Mouse (Mus musculus) hindbrain, embryonic 14.5 days (tissue): Measurements from ENCODE around the gene Krt75. TPM values are rescaled to one million over a fixed set of nuclear protein-coding genes. Genes with fewer than 3 reads are reported as not detected.
A peak's percentile ranks its signal among the peaks of the same experiment; 100 is the strongest.

ENCODE experiments used
- ATAC-seq: fragments of 200-750 bp; cut with Nextera tagmentation; 2 replicates; pipeline ENCODE4 v1.8.0; 2017; ENCODE audit warnings: moderate number of reproducible peaks, mild to moderate bottlenecking, moderate TSS enrichment, moderate library complexity; ENCODE audit not compliant: low FRiP score
- DNase-seq: peaks from one replicate; pipeline ENCODE4 v3.0.0-alpha.2; 2015; ENCODE audit warnings: low spot score
- H3K27ac ChIP-seq: fragments of 300-500 bp; sonication (generic); 2 replicates; pipeline ENCODE4 v1.5.1; 2014; ENCODE audit warnings: mild to moderate bottlenecking, moderate library complexity
- H3K27me3 ChIP-seq: fragments of 300-500 bp; sonication (generic); 2 replicates; pipeline ENCODE4 v1.6.1; 2014; ENCODE audit warnings: mild to moderate bottlenecking, low read length, mixed read lengths; ENCODE audit not compliant: control insufficient read depth, insufficient read depth
- H3K36me3 ChIP-seq: fragments of 300-500 bp; sonication (generic); replicated peaks from 2 replicates; pipeline ENCODE4 v1.6.1; 2014; ENCODE audit not compliant: control insufficient read depth, insufficient read depth
- H3K4me1 ChIP-seq: fragments of 300-500 bp; sonication (generic); replicated peaks from 2 replicates; pipeline ENCODE4 v1.6.1; 2014; ENCODE audit warnings: antibody characterized with exemption, low read length, mixed read lengths; ENCODE audit not compliant: control insufficient read depth, insufficient read depth
- H3K4me2 ChIP-seq: fragments of 300-500 bp; sonication (generic); replicated peaks from 2 replicates; pipeline ENCODE4 v1.6.1; 2014; ENCODE audit warnings: mild to moderate bottlenecking, moderate library complexity
- H3K4me3 ChIP-seq: fragments of 300-500 bp; sonication (generic); replicated peaks from 2 replicates; pipeline ENCODE4 v1.5.1; 2014; ENCODE audit warnings: mild to moderate bottlenecking, low read length
- H3K9ac ChIP-seq: fragments of 300-500 bp; sonication (generic); 2 replicates; pipeline ENCODE4 v1.6.1; 2014
- H3K9me3 ChIP-seq: fragments of 300-500 bp; sonication (generic); 2 replicates; pipeline ENCODE4 v1.6.1; 2016; ENCODE audit warnings: low read length; ENCODE audit not compliant: control insufficient read depth
- WGBS: fragments of 180-500 bp; shearing (Covaris S2); extraction: QIAGEN DNeasy Blood & Tissue Kit; methylation state at CpG from one replicate; pipeline ENCODE4 v1.1.7; 2014; 5-methylcytosine and 5-hydroxymethylcytosine counted together
- polyA plus RNA-seq: library from polyadenylated mRNA; unstranded; fragments of >200 nt; fragmentation: Nextera tagmentation; extraction: Ambion mirVana; gene quantifications from 2 replicates; pipeline ENCODE4 v1.2.1, GENCODE M21; 2014

Gene Krt75
- 0.07 and 0.15 TPM in 2 replicates for polyA plus RNA-seq

DNA sequence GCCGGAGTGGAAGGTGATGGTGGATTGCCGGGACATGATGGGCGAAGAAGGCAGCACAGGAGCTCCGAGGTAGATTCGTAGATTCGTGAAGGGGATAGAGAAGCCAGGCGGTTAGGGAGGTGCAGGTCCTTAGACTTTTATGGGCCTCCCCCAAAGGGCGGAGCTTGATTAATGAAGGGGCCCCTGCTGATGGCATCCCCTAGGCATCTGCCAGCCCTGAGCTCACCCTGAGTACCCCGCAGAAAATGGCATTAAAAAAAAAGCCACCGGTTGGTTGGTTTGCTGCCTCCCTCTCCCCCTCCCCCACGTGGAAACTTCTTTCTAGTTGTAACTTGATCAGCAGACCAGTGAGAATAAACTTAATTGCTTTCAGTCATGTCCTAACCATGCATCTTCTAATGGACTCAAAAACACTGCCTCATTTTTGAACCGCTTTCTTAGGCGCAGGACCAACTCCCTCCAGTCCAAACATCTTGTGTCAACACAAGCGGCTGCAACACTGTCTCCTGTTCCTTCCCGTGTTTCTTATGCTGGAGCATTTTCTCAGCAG, at the start of gene Krt75:
TSS of gene Krt75 (minus strand) at position 109 of the 550 bp plus-strand sequence.
- ATAC-seq, result no peak
- Histone ChIP-seq H3K9me3 (no peaks in the 10 kb centered on the region), H3K27ac (no peak within 1 kb of the TSS), H3K4me3 (no peak within 1 kb of the TSS), H3K27me3 (no peaks in the 10 kb centered on the region), H3K36me3 (no peaks in the 10 kb centered on the region), H3K4me1 (no peaks in the 10 kb centered on the region), H3K4me2 (no peak within 1 kb of the TSS), H3K9ac (no peak within 1 kb of the TSS)
- no peak for DNase-seq
- WGBS, result 81% methylated on average over 15 of the region's 15 CpGs

DNA sequence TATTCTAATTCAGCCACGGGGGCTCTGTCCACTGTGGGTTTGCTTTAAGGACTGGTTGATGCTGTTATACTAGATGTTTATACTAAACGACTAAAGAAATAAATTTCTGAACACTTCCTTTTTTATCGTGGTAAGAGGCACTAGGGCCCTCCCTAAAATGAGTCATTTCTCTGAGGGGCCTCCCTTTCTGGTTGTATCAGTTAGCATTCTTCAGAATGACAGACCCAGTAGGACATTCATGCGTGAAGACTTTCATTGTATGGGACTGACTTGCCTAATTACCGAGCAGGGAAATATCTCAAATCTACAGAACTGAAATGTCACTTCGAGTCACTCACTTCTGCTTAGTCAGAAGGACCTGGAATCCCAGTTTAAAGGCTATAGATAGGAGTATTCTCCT, 25.4 kb upstream of the Krt75 start:
- no peak for DNase-seq
- ATAC-seq, result no peak
- H3K27me3 ChIP-seq, result no peaks in the 10 kb centered on the region
- H3K9ac ChIP-seq, result no peak overlapping the region
- H3K4me1 ChIP-seq, result no peaks in the 10 kb centered on the region
- H3K4me3 ChIP-seq, result no peak overlapping the region
- no peaks in the 10 kb centered on the region for H3K36me3 ChIP-seq
- H3K27ac ChIP-seq, result no peak overlapping the region
- 63% methylated on average over 6 of the region's 6 CpGs for WGBS
- no peaks in the 10 kb centered on the region for H3K9me3 ChIP-seq
- no peak overlapping the region for H3K4me2 ChIP-seq

DNA sequence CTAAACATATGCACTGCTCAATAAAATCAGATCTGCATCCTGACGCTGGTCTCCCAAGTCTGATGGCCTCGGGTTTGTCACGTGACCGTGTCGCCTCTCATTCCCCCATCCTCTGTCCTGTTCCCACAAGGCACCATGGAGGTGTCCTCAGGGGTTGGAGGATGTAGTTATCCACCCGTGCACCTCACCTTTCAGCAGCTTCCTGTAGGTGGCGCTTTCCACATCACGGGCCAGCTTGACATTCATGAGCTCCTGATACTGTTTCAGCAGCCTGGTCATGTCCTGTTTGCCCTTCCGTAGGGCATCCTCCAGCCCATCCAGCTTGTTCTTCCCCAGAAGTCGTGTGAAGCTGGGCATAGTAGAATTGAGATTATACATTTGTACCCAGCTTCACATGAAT, 14.5 kb upstream of the Krt75 start:
- H3K27me3 ChIP-seq, result no peaks in the 10 kb centered on the region
- no peaks in the 10 kb centered on the region for H3K9me3 ChIP-seq
- H3K4me3 ChIP-seq, result no peak overlapping the region
- 81% methylated on average over 10 of the region's 10 CpGs for WGBS
- no peak overlapping the region for H3K4me2 ChIP-seq
- DNase-seq (peak; percentile 10), ATAC-seq (no peak)
- no peaks in the 10 kb centered on the region for H3K36me3 ChIP-seq
- H3K9ac ChIP-seq, result no peak overlapping the region
- H3K4me1 ChIP-seq, result no peaks in the 10 kb centered on the region
- H3K27ac ChIP-seq, result no peak overlapping the region

DNA sequence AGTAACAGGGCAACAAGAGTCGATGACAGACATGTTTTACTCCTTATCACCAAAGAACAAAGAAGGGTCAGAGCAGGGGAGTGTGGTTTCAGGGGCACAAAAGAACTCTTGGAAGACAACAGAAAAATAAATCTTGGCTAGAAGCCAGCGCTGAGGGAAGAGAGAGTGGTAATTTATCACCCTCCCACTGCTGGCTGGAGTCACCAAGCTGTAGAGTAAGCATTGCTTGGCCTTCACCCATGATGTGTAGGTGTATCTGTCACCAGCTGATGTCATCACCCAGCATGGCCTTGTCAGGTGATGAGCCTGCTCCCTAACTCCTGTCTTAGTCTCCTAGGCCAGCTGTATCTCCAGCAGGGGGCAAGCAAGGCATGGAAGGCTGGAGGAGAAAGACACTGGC, 10.8 kb upstream of the Krt75 start:
- Histone ChIP-seq H3K36me3 (no peaks in the 10 kb centered on the region), H3K4me1 (no peaks in the 10 kb centered on the region), H3K9ac (no peak overlapping the region), H3K4me2 (no peak overlapping the region), H3K27ac (no peak overlapping the region), H3K27me3 (no peaks in the 10 kb centered on the region), H3K9me3 (no peaks in the 10 kb centered on the region), H3K4me3 (no peak overlapping the region)
- WGBS, result 39% methylated on average over 2 of the region's 2 CpGs
- DNase-seq, result no peak
- no peak for ATAC-seq

DNA sequence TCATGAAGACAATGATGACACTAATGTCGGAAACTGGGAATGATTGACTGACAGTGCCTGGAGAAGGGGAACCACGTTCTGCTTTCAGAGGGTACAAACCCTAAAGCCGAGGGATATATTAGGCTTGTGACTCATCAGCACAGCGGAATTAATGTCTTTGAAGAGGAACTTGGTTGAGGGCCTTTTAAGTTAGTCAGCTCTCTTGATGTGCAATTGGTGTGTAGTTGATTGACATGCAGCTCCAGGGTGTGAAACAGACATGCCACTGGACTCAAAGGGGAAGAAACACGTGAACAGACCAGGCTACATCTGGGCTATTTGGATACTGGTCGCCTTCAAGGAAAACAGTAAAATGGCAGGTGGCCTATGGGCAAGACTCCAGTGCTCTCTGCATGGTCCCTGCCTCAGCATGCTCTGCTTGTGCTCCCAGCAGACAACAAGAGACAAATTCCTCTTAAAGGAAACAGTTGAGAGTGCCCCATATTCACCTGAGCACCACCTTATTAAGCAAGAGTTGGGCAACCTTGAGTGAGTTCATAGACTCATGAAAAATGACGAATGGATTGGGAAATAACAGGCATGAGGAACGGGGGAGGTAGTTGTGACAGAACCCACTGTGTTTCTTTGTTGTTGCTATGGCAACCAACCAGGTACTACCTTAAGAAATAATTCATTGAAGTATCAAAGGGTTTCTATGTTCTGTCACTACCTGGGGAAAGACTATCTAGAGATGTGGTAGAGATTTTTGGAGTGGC, 9.7 kb upstream of the Krt75 start:
- no peak overlapping the region for H3K27ac ChIP-seq
- no peaks in the 10 kb centered on the region for H3K27me3 ChIP-seq
- no peak for ATAC-seq
- H3K36me3 ChIP-seq, result no peaks in the 10 kb centered on the region
- H3K4me2 ChIP-seq, result no peak overlapping the region
- no peak overlapping the region for H3K9ac ChIP-seq
- 87% methylated on average over 8 of the region's 8 CpGs for WGBS
- DNase-seq, result no peak
- no peaks in the 10 kb centered on the region for H3K9me3 ChIP-seq
- no peaks in the 10 kb centered on the region for H3K4me1 ChIP-seq
- no peak overlapping the region for H3K4me3 ChIP-seq

DNA sequence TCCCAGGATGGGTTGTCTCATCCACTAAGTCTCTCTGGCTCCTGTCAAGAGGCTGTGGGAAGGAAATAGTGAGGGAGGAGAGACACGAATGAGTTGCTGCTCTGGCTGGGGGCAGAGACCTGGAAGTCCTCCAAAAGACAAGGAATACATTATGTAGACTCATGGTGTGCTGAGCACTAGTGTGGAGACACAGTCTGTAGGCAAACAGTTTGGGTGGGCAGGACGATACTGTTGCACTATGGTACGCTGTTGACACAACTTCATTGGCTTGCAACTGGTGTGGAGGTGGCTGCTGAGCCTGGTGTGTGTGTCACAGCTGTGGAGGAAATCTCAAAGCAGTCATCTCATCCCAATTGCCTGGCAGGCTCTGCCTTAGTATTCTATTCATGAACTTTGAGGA, 8.0 kb upstream of the Krt75 start:
- Histone ChIP-seq H3K27me3 (no peaks in the 10 kb centered on the region), H3K4me1 (no peaks in the 10 kb centered on the region), H3K9me3 (no peaks in the 10 kb centered on the region), H3K9ac (no peak overlapping the region), H3K4me3 (no peak overlapping the region), H3K27ac (no peak overlapping the region), H3K4me2 (no peak overlapping the region), H3K36me3 (no peaks in the 10 kb centered on the region)
- no peak for ATAC-seq
- DNase-seq, result no peak
- 77% methylated on average over 3 of the region's 3 CpGs for WGBS

DNA sequence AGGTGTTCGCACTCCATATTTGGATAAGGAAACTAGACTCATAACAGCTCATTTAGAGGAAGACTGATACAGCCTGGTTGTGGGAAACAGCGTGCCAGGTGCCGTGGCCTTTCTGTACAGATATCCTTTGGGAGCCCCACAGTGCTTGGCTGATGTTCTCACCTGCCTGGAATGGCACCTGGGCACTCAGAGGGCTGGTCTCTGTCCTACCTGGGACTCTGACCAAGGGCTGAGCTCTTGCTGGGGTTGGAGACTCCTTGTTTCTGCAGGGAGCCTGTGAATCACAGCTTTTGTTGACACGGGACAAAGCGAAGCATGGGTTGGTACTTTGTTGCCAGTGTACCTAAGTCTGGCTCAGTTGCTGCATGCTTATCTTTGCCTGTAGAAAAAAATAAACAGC, 1.8 kb upstream of the Krt75 start:
- no peak for ATAC-seq
- Histone ChIP-seq H3K4me1 (no peaks in the 10 kb centered on the region), H3K4me3 (no peak overlapping the region), H3K27me3 (no peaks in the 10 kb centered on the region), H3K9ac (no peak overlapping the region), H3K27ac (no peak overlapping the region), H3K9me3 (no peaks in the 10 kb centered on the region), H3K36me3 (no peaks in the 10 kb centered on the region), H3K4me2 (no peak overlapping the region)
- 89% methylated on average over 5 of the region's 5 CpGs for WGBS
- no peak for DNase-seq

DNA sequence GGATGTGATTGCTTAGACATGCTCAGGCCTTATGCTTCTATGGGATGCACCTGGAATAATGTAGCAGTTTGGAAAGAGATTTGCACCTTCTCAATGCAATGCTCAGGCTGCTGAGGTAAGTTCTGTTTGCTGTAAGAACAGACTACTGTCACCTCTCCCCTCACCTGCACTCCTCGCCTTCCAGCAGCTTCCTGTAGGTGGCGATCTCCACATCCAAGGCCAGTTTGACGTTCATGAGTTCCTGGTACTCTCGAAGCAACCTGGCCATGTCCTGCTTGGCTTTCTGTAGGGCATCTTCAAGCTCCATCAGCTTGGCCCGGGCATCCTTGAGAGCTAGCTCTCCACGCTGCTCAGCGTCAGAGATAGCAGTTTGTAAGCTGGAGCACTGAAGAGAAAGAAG, 5.9 kb downstream of the Krt75 start:
- DNase-seq (no peak), ATAC-seq (no peak)
- H3K27ac ChIP-seq, result no peak overlapping the region
- H3K4me3 ChIP-seq, result no peak overlapping the region
- no peak overlapping the region for H3K9ac ChIP-seq
- no peak overlapping the region for H3K4me2 ChIP-seq
- H3K9me3 ChIP-seq, result no peaks in the 10 kb centered on the region
- H3K27me3 ChIP-seq, result no peaks in the 10 kb centered on the region
- no peaks in the 10 kb centered on the region for H3K36me3 ChIP-seq
- WGBS, result 47% methylated on average over 7 of the region's 7 CpGs
- H3K4me1 ChIP-seq, result no peaks in the 10 kb centered on the region

DNA sequence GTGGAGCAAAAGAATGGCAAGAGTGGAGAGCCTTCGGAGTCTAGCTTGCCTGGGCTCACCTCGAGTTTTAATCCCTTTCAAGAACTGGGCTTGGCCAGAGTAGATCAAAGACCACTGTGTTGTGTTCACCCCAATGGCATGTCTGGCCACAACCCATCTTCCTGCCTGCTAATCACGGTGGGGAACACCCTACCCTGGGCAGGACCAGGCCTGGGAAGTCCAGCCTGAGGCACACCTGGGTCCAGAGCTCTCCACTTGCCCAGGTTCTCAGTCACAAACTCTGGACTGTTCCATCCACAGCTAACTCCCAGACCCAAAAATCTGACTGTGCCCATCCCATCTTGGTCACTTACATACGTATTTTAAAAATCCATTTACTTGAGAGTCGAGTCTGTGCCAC, 10.9 kb downstream of the Krt75 start, which contains the start of gene Krt90:
TSS of gene Krt90 (minus strand) at position 101 of the 400 bp plus-strand sequence.
- DNase-seq, result no peak
- no peak within 1 kb of the TSS for H3K4me2 ChIP-seq
- H3K4me1 ChIP-seq, result no peaks in the 10 kb centered on the region
- H3K27me3 ChIP-seq, result no peaks in the 10 kb centered on the region
- H3K36me3 ChIP-seq, result no peaks in the 10 kb centered on the region
- no peak within 1 kb of the TSS for H3K9ac ChIP-seq
- no peak within 1 kb of the TSS for H3K4me3 ChIP-seq
- 77% methylated on average over 5 of the region's 5 CpGs for WGBS
- no peaks in the 10 kb centered on the region for H3K9me3 ChIP-seq
- H3K27ac ChIP-seq, result no peak within 1 kb of the TSS
- ATAC-seq, result no peak
